Mouse (Mus musculus) spleen, postnatal 36 days (tissue): Measurements from ENCODE around the gene Vmn2r110.

Experiments
- DNase-seq, 2 experiments: peaks; one replicate each; pipeline ENCODE4 v3.0.0; 2022; ENCODE audit warnings: low spot score in 2 of 2, mixed read lengths in 1 of 2

The Vmn2r110 gene

GRCm38 (mm10) chr17:20596323-20596722 is at the start of gene Vmn2r110:
Gene Vmn2r110, minus strand, starts transcription at chr17:20596423.
- DNase-seq, result no peak

GRCm38 (mm10) chr17:20624777-20625176 is 28.6 kb upstream of the Vmn2r110 start, which contains the start of gene Fpr-rs3:
Gene Fpr-rs3, minus strand, starts transcription at chr17:20624877.
- DNase-seq, result no peak

- no peak for DNase-seq
Measured at GRCm38 (mm10) chr17:20564656-20565055, 31.6 kb downstream of the Vmn2r110 start, which contains the start of gene Vmn2r109. Gene Vmn2r109, minus strand, starts transcription at chr17:20564756.
